Mouse (Mus musculus) thymus, adult 18-20 months (tissue): ENCODE results near the gene Trappc10.

ENCODE experiments used
- DNase-seq, 2 experiments: peaks; one replicate each; pipeline ENCODE4 v3.0.0; 2022; ENCODE audit warnings: mixed read lengths in 2 of 2

Gene Trappc10

GRCm38 (mm10) chr10:78158041-78158440 lies 86.4 kb downstream of the Trappc10 start:
- DNase-seq: no peak

- no peak for DNase-seq
These were observed 87.5 kb downstream of the Trappc10 start for GRCm38 (mm10) chr10:78156926-78157325.

- no peak for DNase-seq
These were observed 95.3 kb downstream of the Trappc10 start for GRCm38 (mm10) chr10:78148834-78149766.

- no peak for DNase-seq
These were observed 96.5 kb downstream of the Trappc10 start for GRCm38 (mm10) chr10:78147908-78148441.

- DNase-seq: no peak
These were observed 100.5 kb downstream of the Trappc10 start for GRCm38 (mm10) chr10:78143727-78144505.

GRCm38 (mm10) chr10:78140843-78141242 lies 103.6 kb downstream of the Trappc10 start:
- no peak for DNase-seq

- no peak for DNase-seq
These were observed 104.2 kb downstream of the Trappc10 start for GRCm38 (mm10) chr10:78140251-78140600.

GRCm38 (mm10) chr10:78139572-78140250 lies 104.7 kb downstream of the Trappc10 start:
- no peak for DNase-seq

GRCm38 (mm10) chr10:78138812-78139523 lies 105.5 kb downstream of the Trappc10 start:
- no peak for DNase-seq

GRCm38 (mm10) chr10:78137191-78137590 lies 107.2 kb downstream of the Trappc10 start:
- no peak for DNase-seq
